ENCODE assay signal across 23 mouse cellular contexts in the genomic region with DNA sequence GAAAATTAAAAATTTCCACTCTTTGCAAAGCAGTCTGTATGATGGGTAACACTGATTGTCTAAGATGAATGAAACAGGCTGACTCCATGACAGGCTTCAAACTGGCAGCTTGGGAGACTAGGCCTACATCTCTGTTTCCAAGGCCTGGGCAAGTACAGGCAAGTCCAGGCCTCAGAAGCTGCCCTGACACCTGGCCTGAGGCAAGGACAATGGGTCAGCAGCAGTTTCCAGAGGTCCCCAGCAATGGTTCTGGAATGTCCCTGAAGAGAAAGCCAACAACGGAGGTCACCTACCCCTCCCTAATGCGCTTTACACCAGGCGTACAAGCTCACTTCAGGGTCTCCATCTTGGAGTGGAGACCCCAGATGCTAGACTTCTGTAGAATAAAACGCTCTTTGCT. TPM values are rescaled to one million over a fixed set of nuclear protein-coding genes. Genes with fewer than 3 reads are reported as not detected.
DNase-seq lines count a peak whose midpoint lies in the region; TF ChIP-seq lines count a peak whose summit lies in the region.
"Had no signal": no experiment of that assay in that cellular context is flagged by ENCODE, and none has a peak within 500 bp of the region (broad histone marks: within the 10 kb centered on the region; RNA-seq: fewer than 3 reads in every experiment).

No protein-coding gene starts in this region.

- no peak overlapping the region for H3K4me3 ChIP-seq in heart, embryonic 10.5 days
- no peak overlapping the region for H3K4me3 ChIP-seq in CH12.LX (replicated peaks in 1 of 3; ENCODE audit: low read depth in 2 of 3, low read length in 2 of 3, poor library complexity in 1 of 3)
- H3K4me3 ChIP-seq in embryonic fibroblast, embryonic 13.5 days (ENCODE audit: insufficient read depth, low read length), result no peak overlapping the region
- H3K4me3 ChIP-seq: embryonic facial prominence, embryonic 10.5 days; embryonic facial prominence, embryonic 12.5 days; erythroblast, embryonic 14.5 days; forebrain, embryonic 10.5 days; forebrain, embryonic 12.5 days had no signal

- no peak overlapping the region for H3K27ac ChIP-seq in heart, embryonic 10.5 days
- peak overlapping the region; percentile 52 for H3K27ac ChIP-seq in CH12.LX (ENCODE audit: insufficient read depth, low read depth)
- H3K27ac ChIP-seq in embryonic fibroblast, embryonic 13.5 days (ENCODE audit: insufficient read depth, low read length), result peak overlapping the region; percentile 5; the same call in 1 of the 2 replicates
- H3K27ac ChIP-seq: embryonic facial prominence, embryonic 10.5 days; embryonic facial prominence, embryonic 12.5 days; forebrain, embryonic 10.5 days; forebrain, embryonic 12.5 days had no signal

- peak overlapping the region; percentile 39; the same call in 1 of the 2 replicates for H3K9ac ChIP-seq in CH12.LX (ENCODE audit: insufficient read depth, low read depth)
- H3K9ac ChIP-seq: embryonic facial prominence, embryonic 12.5 days; forebrain, embryonic 12.5 days had no signal

- H3K4me1 ChIP-seq in heart, embryonic 10.5 days, result no peaks in the 10 kb centered on the region
- peaks cover 31 to 42% of the 10 kb centered on the region in 2 experiments for H3K4me1 ChIP-seq in CH12.LX (ENCODE audit: control insufficient read depth in 1 of 2, insufficient read depth in 2 of 2)
- H3K4me1 ChIP-seq in embryonic fibroblast, embryonic 13.5 days (ENCODE audit: control insufficient read depth, insufficient read depth, low read length), result no peaks in the 10 kb centered on the region
- H3K4me1 ChIP-seq: embryonic facial prominence, embryonic 10.5 days; embryonic facial prominence, embryonic 12.5 days; forebrain, embryonic 10.5 days; forebrain, embryonic 12.5 days had no signal

- H3K4me2 ChIP-seq in CH12.LX (ENCODE audit: insufficient read depth, low read depth, poor library complexity, severe bottlenecking), result no peak overlapping the region
- H3K4me2 ChIP-seq: embryonic facial prominence, embryonic 12.5 days; forebrain, embryonic 12.5 days had no signal

- peak; percentile 30; the same call in 1 of the 2 replicates for TF ChIP-seq EP300 in CH12.LX (IDR thresholded peaks at IDR 0.05; ENCODE audit: low read length)

- no peak for TF ChIP-seq CTCF in CH12.LX (conservative IDR thresholded peaks at IDR 0.05 in 1 of 2, IDR thresholded peaks at IDR 0.05 in 1 of 2; ENCODE audit: low read depth in 2 of 2, low read length in 2 of 2)
- no peak for TF ChIP-seq CTCF in embryonic fibroblast, embryonic 13.5 days (IDR thresholded peaks at IDR 0.05; ENCODE audit: borderline replicate concordance, insufficient read depth, low read length)

- in situ Hi-C loops in CH12.LX (cut with MboI; ENCODE audit: low pct_ligation_motif_present, low pct_unique_long_range_greater_than_20kb, low sequenced_read_pairs), result no loop called here

- dilution Hi-C loops in CH12.LX (cut with MboI; ENCODE audit: extremely low pct_ligation_motif_present, extremely low pct_unique_long_range_greater_than_20kb, low sequenced_read_pairs), result no loop called here

- peaks cover 13% of the 10 kb centered on the region for H3K79me2 ChIP-seq in CH12.LX (replicated peaks; ENCODE audit: control insufficient read depth, extremely low read depth, insufficient read depth, poor library complexity, severe bottlenecking)

- 91% methylated on average over 4 of the region's 4 CpGs for WGBS in heart, embryonic 10.5 days

- TF ChIP-seq POLR2A in CH12.LX (IDR thresholded peaks at IDR 0.05; ENCODE audit: low read depth, low read length), result no peak
- no peak for TF ChIP-seq POLR2A in embryonic fibroblast, embryonic 13.5 days (IDR thresholded peaks at IDR 0.05; ENCODE audit: low read depth, low read length)

- no peak for TF ChIP-seq RAD21 in CH12.LX (IDR thresholded peaks at IDR 0.05; ENCODE audit: low read depth, low read length)

- H3K9me3 ChIP-seq in heart, embryonic 10.5 days, result no peaks in the 10 kb centered on the region
- no peaks in the 10 kb centered on the region for H3K9me3 ChIP-seq in CH12.LX (replicated peaks; ENCODE audit: low read length)
- H3K9me3 ChIP-seq: embryonic facial prominence, embryonic 10.5 days; embryonic facial prominence, embryonic 12.5 days; forebrain, embryonic 10.5 days; forebrain, embryonic 12.5 days; G1E had no signal

- no peaks in the 10 kb centered on the region for H3K27me3 ChIP-seq in heart, embryonic 10.5 days (ENCODE audit: insufficient read depth, poor library complexity, severe bottlenecking)
- no peaks in the 10 kb centered on the region for H3K27me3 ChIP-seq in CH12.LX (replicated peaks)
- H3K27me3 ChIP-seq: embryonic facial prominence, embryonic 12.5 days; forebrain, embryonic 12.5 days; Patski had no signal

- DNase-seq in heart, adult 11 months, result peak; percentile 74
- no peak for DNase-seq in heart, embryonic 10.5 days (ENCODE audit: low spot score)
- DNase-seq in kidney, adult 9 months, result peak; percentile 22
- DNase-seq in kidney, postnatal 14 days, result no peak
- no peak for DNase-seq in CH12.LX (ENCODE audit: extremely low read depth)
- no peak for DNase-seq in left cerebral cortex, postnatal 36 days (ENCODE audit: low spot score in 2 of 2)
- DNase-seq: adrenal gland, adult 8-10 months; adrenal gland, postnatal 14 days; adrenal gland, postnatal 36 days; B cell, adult 2 months; cerebellum, adult 11-12 months; cerebellum, adult 2 months; cerebellum, adult 9-10 months; cerebellum, postnatal 10 days; cerebellum, postnatal 25 days had no signal

- H3K36me3 ChIP-seq in heart, embryonic 10.5 days, result peaks cover 67% of the 10 kb centered on the region
- H3K36me3 ChIP-seq in CH12.LX (replicated peaks in 1 of 2; ENCODE audit: control insufficient read depth in 1 of 2, insufficient read depth in 1 of 2, low read length in 1 of 2), result peaks cover 52 to 94% of the 10 kb centered on the region in 2 experiments

- intact Hi-C loops in left cerebral cortex, postnatal 36 days (cut with DNase I), result no loop called here

TF ChIP-seq in CH12.LX, 34 proteins besides CTCF, POLR2A, EP300 and RAD21:
- peak; percentile 89; the same call in 1 of the 2 replicates for TF ChIP-seq CHD1 (IDR thresholded peaks at IDR 0.05; ENCODE audit: low read depth, low read length)
- peak; percentile 61 for TF ChIP-seq TCF12 (IDR thresholded peaks at IDR 0.05; ENCODE audit: low read depth, low read length)
- TF ChIP-seq ELF1 (IDR thresholded peaks at IDR 0.05; ENCODE audit: low read depth, low read length), result no peak
- no peak for TF ChIP-seq MAFK (IDR thresholded peaks at IDR 0.05; ENCODE audit: insufficient replicate concordance, low read length)
- peak; percentile 39; the same call in 1 of the 2 replicates for TF ChIP-seq IRF4 (IDR thresholded peaks at IDR 0.05; ENCODE audit: low read depth, low read length)

RNA-seq across cellular contexts. Expression of a gene that starts 8.6 kb away (rescaled TPM):
- polyA plus RNA-seq in heart, embryonic 10.5 days (2016; fragmentation: Nextera tagmentation; extraction: Ambion mirVana), result 29.8 and 32.2 TPM in 2 replicates
- 41.8 and 44.0 TPM in 2 replicates for total RNA-seq in CH12.LX (2012; rRNA removed)
- total RNA-seq in CH12.LX (2014; rRNA removed), result 46.8 and 55.3 TPM in 2 replicates
- 47.1 and 49.5 TPM in 2 replicates for polyA plus RNA-seq in CH12.LX (2012; ENCODE audit: insufficient read length, low read depth)
- 8.9 and 11.6 TPM in 2 replicates for polyA plus RNA-seq in embryonic fibroblast, embryonic 13.5 days (2011; ENCODE audit: insufficient read length, low read depth, missing spikeins)
- 10 to 100 TPM; 14.6 to 15.3 TPM for total RNA-seq in left cerebral cortex, postnatal 36 days (2021)

RNA-seq across cellular contexts. Expression of a gene that starts 8.6 kb away (rescaled TPM):
- 26.7 and 32.9 TPM in 2 replicates for polyA plus RNA-seq in heart, embryonic 10.5 days (2016; fragmentation: Nextera tagmentation; extraction: Ambion mirVana)
- total RNA-seq in CH12.LX (2012; rRNA removed), result 24.7 and 30.2 TPM in 2 replicates
- total RNA-seq in CH12.LX (2014; rRNA removed), result 11.5 and 12.0 TPM in 2 replicates
- polyA plus RNA-seq in CH12.LX (2012; ENCODE audit: insufficient read length, low read depth), result 63.6 and 68.3 TPM in 2 replicates
- polyA plus RNA-seq in embryonic fibroblast, embryonic 13.5 days (2011; ENCODE audit: insufficient read length, low read depth, missing spikeins), result 5.3 and 6.4 TPM in 2 replicates
- total RNA-seq in left cerebral cortex, postnatal 36 days (2021), result 10 to 100 TPM; 13.5 to 15.1 TPM

Comparison
In these comparisons a context has a peak if more than half of its experiments do, and no peak if none do; other contexts are left out.
1. DNase-seq: peak in heart, adult 11 months (single experiment) and kidney, adult 9 months (single experiment); none in heart, embryonic 10.5 days (single experiment), kidney, postnatal 14 days (single experiment), CH12.LX (single experiment) and left cerebral cortex, postnatal 36 days (0 of 2).